Comparison of ENCODE assay signal across 11 mouse cellular contexts in the genomic region with DNA sequence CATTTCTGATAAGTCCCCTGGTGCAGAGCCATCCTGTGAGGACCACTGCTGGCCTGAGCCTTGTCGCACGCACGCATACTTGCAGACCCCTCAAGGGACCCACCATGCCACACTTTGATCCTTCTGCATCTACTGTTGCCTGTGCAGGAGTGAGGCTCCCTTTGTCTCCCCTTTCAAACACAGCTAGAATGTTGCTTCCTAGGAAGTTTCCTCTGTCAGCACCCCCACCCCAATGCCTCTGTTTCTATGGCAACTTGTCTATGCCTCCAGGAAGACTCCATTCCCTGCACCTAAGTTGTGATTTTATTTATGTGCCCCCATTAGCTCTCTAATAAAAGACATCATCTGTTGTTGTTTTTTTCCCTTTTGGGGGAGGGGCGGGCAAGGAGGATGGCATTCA.
DNase-seq lines count a peak whose midpoint lies in the region; ATAC-seq and TF ChIP-seq lines count a peak whose summit lies in the region.
"Had no signal": no experiment of that assay in that cellular context is flagged by ENCODE, and none has a peak within 500 bp of the region (broad histone marks: within the 10 kb centered on the region; RNA-seq: fewer than 3 reads in every experiment).

No protein-coding gene starts in this region.

- no peak for DNase-seq in stomach, postnatal 0 days (ENCODE audit: low spot score)
- DNase-seq in urinary bladder, postnatal 25 days (ENCODE audit: low spot score): no peak
- no peak for DNase-seq in urinary bladder, postnatal 4 days (ENCODE audit: low spot score in 2 of 2)
- DNase-seq in lung, adult 2 months: no peak
- DNase-seq in layer of hippocampus, postnatal 36 days: no peak
- DNase-seq: cerebellum, postnatal 36 days had no signal

- TF ChIP-seq CTCF in stomach, postnatal 0 days (IDR thresholded peaks at IDR 0.05; ENCODE audit: low read depth): no peak
- TF ChIP-seq CTCF in lung, adult 2 months (IDR thresholded peaks at IDR 0.05; ENCODE audit: insufficient read depth, low read length): no peak

- no peaks in the 10 kb centered on the region for H3K36me3 ChIP-seq in stomach, embryonic 14.5 days (ENCODE audit: control insufficient read depth, insufficient read depth, low read length)
- no peaks in the 10 kb centered on the region for H3K36me3 ChIP-seq in stomach, postnatal 0 days (ENCODE audit: control insufficient read depth, insufficient read depth, low read length)
- H3K36me3 ChIP-seq in hindbrain, embryonic 12.5 days: no peaks in the 10 kb centered on the region
- H3K36me3 ChIP-seq in midbrain, embryonic 12.5 days: no peaks in the 10 kb centered on the region
- H3K36me3 ChIP-seq: liver, embryonic 12.5 days had no signal

- peak overlapping the region; percentile 85; the same call in 1 of the 2 replicates for H3K27ac ChIP-seq in stomach, embryonic 14.5 days (ENCODE audit: low read length)
- H3K27ac ChIP-seq in stomach, postnatal 0 days (replicated peaks): no peak overlapping the region
- peak overlapping the region; percentile 75 for H3K27ac ChIP-seq in hindbrain, embryonic 12.5 days
- no peak overlapping the region for H3K27ac ChIP-seq in midbrain, embryonic 12.5 days (replicated peaks)
- H3K27ac ChIP-seq: liver, embryonic 12.5 days had no signal

- ATAC-seq in stomach, embryonic 14.5 days (ENCODE audit: insufficient number of reproducible peaks, insufficient read depth, low FRiP score, low read depth): no peak
- no peak for ATAC-seq in stomach, postnatal 0 days (ENCODE audit: low FRiP score, low TSS enrichment)
- ATAC-seq in hindbrain, embryonic 12.5 days (ENCODE audit: low FRiP score): no peak
- ATAC-seq in midbrain, embryonic 12.5 days (ENCODE audit: low FRiP score, low read depth): peak; percentile 29; the same call in 1 of the 2 replicates
- ATAC-seq: inflammation-experienced regulatory T-cells, adult 6 months; liver, embryonic 12.5 days had no signal

- no peak overlapping the region for H3K4me3 ChIP-seq in stomach, embryonic 14.5 days (ENCODE audit: low read depth, low read length)
- H3K4me3 ChIP-seq in stomach, postnatal 0 days (ENCODE audit: low read depth, low read length): no peak overlapping the region
- no peak overlapping the region for H3K4me3 ChIP-seq in hindbrain, embryonic 12.5 days
- H3K4me3 ChIP-seq in midbrain, embryonic 12.5 days: no peak overlapping the region
- no peak overlapping the region for H3K4me3 ChIP-seq in lung, adult 2 months (replicated peaks; ENCODE audit: extremely low read depth, low read depth, low read length)
- H3K4me3 ChIP-seq: liver, embryonic 12.5 days had no signal

- TF ChIP-seq POLR2A in lung, adult 2 months (IDR thresholded peaks at IDR 0.05; ENCODE audit: borderline replicate concordance, extremely low read depth, low read depth, low read length): no peak

- H3K4me2 ChIP-seq in stomach, embryonic 14.5 days (replicated peaks; ENCODE audit: low read depth, low read length): no peak overlapping the region
- H3K4me2 ChIP-seq in stomach, postnatal 0 days (replicated peaks; ENCODE audit: low read depth): no peak overlapping the region
- 0 out of 2 replicates have a peak overlapping the region, but pooled peaks have one; percentile 3 for H3K4me2 ChIP-seq in hindbrain, embryonic 12.5 days (replicated peaks)
- H3K4me2 ChIP-seq in midbrain, embryonic 12.5 days (replicated peaks): no peak overlapping the region
- H3K4me2 ChIP-seq: liver, embryonic 12.5 days had no signal

- TF ChIP-seq EP300 in stomach, postnatal 0 days (optimal IDR thresholded peaks at IDR 0.05): no peak

- H3K4me1 ChIP-seq in stomach, embryonic 14.5 days (ENCODE audit: control insufficient read depth, insufficient read depth, low read length): peaks cover 44% of the 10 kb centered on the region
- peaks cover 2% of the 10 kb centered on the region for H3K4me1 ChIP-seq in stomach, postnatal 0 days (replicated peaks; ENCODE audit: control insufficient read depth, insufficient read depth)
- peaks cover 91% of the 10 kb centered on the region for H3K4me1 ChIP-seq in hindbrain, embryonic 12.5 days
- peaks cover 85% of the 10 kb centered on the region for H3K4me1 ChIP-seq in midbrain, embryonic 12.5 days
- H3K4me1 ChIP-seq in lung, adult 2 months (ENCODE audit: control insufficient read depth, insufficient read depth, low read length): peaks cover 12% of the 10 kb centered on the region
- H3K4me1 ChIP-seq: liver, embryonic 12.5 days had no signal

- no peaks in the 10 kb centered on the region for H3K9me3 ChIP-seq in stomach, embryonic 14.5 days (ENCODE audit: control insufficient read depth, low read depth, low read length)
- H3K9me3 ChIP-seq in stomach, postnatal 0 days (ENCODE audit: control insufficient read depth, low read length): no peaks in the 10 kb centered on the region
- no peaks in the 10 kb centered on the region for H3K9me3 ChIP-seq in hindbrain, embryonic 12.5 days (replicated peaks)
- H3K9me3 ChIP-seq in midbrain, embryonic 12.5 days: no peaks in the 10 kb centered on the region
- H3K9me3 ChIP-seq: liver, embryonic 12.5 days had no signal

- H3K27me3 ChIP-seq in stomach, embryonic 14.5 days (ENCODE audit: control insufficient read depth, insufficient read depth, low read length): no peaks in the 10 kb centered on the region
- no peaks in the 10 kb centered on the region for H3K27me3 ChIP-seq in stomach, postnatal 0 days (ENCODE audit: control insufficient read depth, insufficient read depth, low read length)
- no peaks in the 10 kb centered on the region for H3K27me3 ChIP-seq in hindbrain, embryonic 12.5 days
- H3K27me3 ChIP-seq in midbrain, embryonic 12.5 days: 0 out of 2 replicates have a peak, but pooled peaks cover 3% of the 10 kb centered on the region
- H3K27me3 ChIP-seq: liver, embryonic 12.5 days had no signal

- 82% methylated on average over 4 of the region's 4 CpGs for WGBS in stomach, embryonic 14.5 days
- WGBS in stomach, postnatal 0 days: 90% methylated on average over 4 of the region's 4 CpGs
- WGBS in hindbrain, embryonic 12.5 days: 40% methylated on average over 4 of the region's 4 CpGs
- WGBS in midbrain, embryonic 12.5 days: 46% methylated on average over 4 of the region's 4 CpGs
- 87% methylated on average over 4 of the region's 4 CpGs for WGBS in lung, adult 2 months

- H3K9ac ChIP-seq in stomach, embryonic 14.5 days (replicated peaks; ENCODE audit: low read depth, low read length): no peak overlapping the region
- no peak overlapping the region for H3K9ac ChIP-seq in stomach, postnatal 0 days (ENCODE audit: low read length)
- H3K9ac ChIP-seq in hindbrain, embryonic 12.5 days: 0 out of 2 replicates have a peak overlapping the region, but pooled peaks have one; percentile 35
- 0 out of 2 replicates have a peak overlapping the region, but pooled peaks have one; percentile 24 for H3K9ac ChIP-seq in midbrain, embryonic 12.5 days (replicated peaks)
- H3K9ac ChIP-seq: liver, embryonic 12.5 days had no signal

Comparison
In these comparisons a context has a peak if more than half of its experiments do, and no peak if none do; other contexts are left out.
1. H3K27ac ChIP-seq: peak in stomach, embryonic 14.5 days (single experiment) and hindbrain, embryonic 12.5 days (single experiment); none in stomach, postnatal 0 days (single experiment) and midbrain, embryonic 12.5 days (single experiment).
2. H3K9ac ChIP-seq: peak in hindbrain, embryonic 12.5 days (single experiment) and midbrain, embryonic 12.5 days (single experiment); none in stomach, embryonic 14.5 days (single experiment) and stomach, postnatal 0 days (single experiment).